Mouse (Mus musculus) kidney, embryonic 14.5 days (tissue): ENCODE results near the gene Atg5. TPM values are rescaled to one million over a fixed set of nuclear protein-coding genes. Genes with fewer than 3 reads are reported as not detected.

Experiments used
- ATAC-seq: fragments of 200-750 bp; cut with Nextera tagmentation; 2 replicates; pipeline ENCODE4 v1.8.0; 2017; ENCODE audit warnings: moderate number of reproducible peaks, mild to moderate bottlenecking, moderate TSS enrichment, moderate library complexity; ENCODE audit not compliant: low FRiP score, low TSS enrichment
- H3K27ac ChIP-seq: fragments of 300-500 bp; sonication (generic); 2 replicates; pipeline ENCODE4 v1.5.1; 2014; ENCODE audit warnings: low read depth, mild to moderate bottlenecking, low read length, moderate library complexity, mixed read lengths
- H3K27me3 ChIP-seq: fragments of 300-500 bp; sonication (generic); 2 replicates; pipeline ENCODE4 v1.6.1; 2014; ENCODE audit warnings: mild to moderate bottlenecking, low read length; ENCODE audit not compliant: control insufficient read depth, insufficient read depth
- H3K36me3 ChIP-seq: fragments of 300-500 bp; sonication (generic); 2 replicates; pipeline ENCODE4 v1.6.1; 2014; ENCODE audit warnings: low read length, mixed read lengths; ENCODE audit not compliant: control insufficient read depth, insufficient read depth
- H3K4me1 ChIP-seq: fragments of 300-500 bp; sonication (generic); 2 replicates; pipeline ENCODE4 v1.6.1; 2014; ENCODE audit warnings: low read length, mixed read lengths; ENCODE audit not compliant: control insufficient read depth, insufficient read depth
- H3K4me2 ChIP-seq: fragments of 300-500 bp; sonication (generic); replicated peaks from 2 replicates; pipeline ENCODE4 v1.6.1; 2014; ENCODE audit warnings: low read depth, mild to moderate bottlenecking, low read length
- H3K4me3 ChIP-seq: fragments of 300-500 bp; sonication (generic); 2 replicates; pipeline ENCODE4 v1.5.1; 2014; ENCODE audit warnings: mild to moderate bottlenecking, low read length
- H3K9ac ChIP-seq: fragments of 300-500 bp; sonication (generic); 2 replicates; pipeline ENCODE4 v1.6.1; 2014; ENCODE audit warnings: low read depth, mild to moderate bottlenecking, low read length, moderate library complexity
- H3K9me3 ChIP-seq: fragments of 300-500 bp; sonication (generic); 2 replicates; pipeline ENCODE4 v1.6.1; 2016; ENCODE audit warnings: low read length; ENCODE audit not compliant: control insufficient read depth
- WGBS: fragments of 180-500 bp; shearing (Covaris S2); extraction: QIAGEN DNeasy Blood & Tissue Kit; methylation state at CpG from one replicate; pipeline ENCODE4 v1.1.7; 2014; 5-methylcytosine and 5-hydroxymethylcytosine counted together
- polyA plus RNA-seq: library from polyadenylated mRNA; unstranded; fragments of >200 nt; fragmentation: Nextera tagmentation; extraction: Ambion mirVana; gene quantifications from 2 replicates; pipeline ENCODE4 v1.2.1, GENCODE M21; 2014

Gene Atg5
- polyA plus RNA-seq, 1 experiment from 2014 or later, result 50.2 TPM

DNA sequence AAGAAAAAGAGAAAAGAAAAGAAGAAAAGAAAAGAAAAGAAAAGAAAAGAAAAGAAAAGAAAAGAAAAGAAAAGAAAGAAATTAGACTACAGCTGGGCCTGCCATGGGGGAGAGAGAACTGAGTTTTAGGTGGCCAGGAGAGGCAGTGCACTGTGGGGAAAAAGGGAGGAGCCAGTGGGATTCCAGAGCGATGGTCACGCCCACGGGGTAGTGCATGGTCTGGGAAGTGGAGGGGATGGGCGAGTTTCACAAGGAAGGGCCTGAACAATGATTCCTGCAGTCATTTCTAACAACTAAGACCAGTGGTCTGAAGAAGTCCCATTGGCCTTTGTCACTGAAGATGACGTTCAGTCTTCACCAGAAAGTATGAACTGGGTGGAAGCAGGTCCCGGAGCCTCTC lies 102.5 kb downstream of the Atg5 start:
- H3K9me3 ChIP-seq, result no peaks in the 10 kb centered on the region
- H3K27me3 ChIP-seq, result no peaks in the 10 kb centered on the region
- H3K4me1 ChIP-seq, result no peaks in the 10 kb centered on the region
- no peaks in the 10 kb centered on the region for H3K36me3 ChIP-seq
- WGBS, result 66% methylated on average over 6 of the region's 6 CpGs
- H3K9ac ChIP-seq, result no peak overlapping the region
- no peak overlapping the region for H3K4me2 ChIP-seq
- H3K27ac ChIP-seq, result no peak overlapping the region
- no peak for ATAC-seq
- no peak overlapping the region for H3K4me3 ChIP-seq

DNA sequence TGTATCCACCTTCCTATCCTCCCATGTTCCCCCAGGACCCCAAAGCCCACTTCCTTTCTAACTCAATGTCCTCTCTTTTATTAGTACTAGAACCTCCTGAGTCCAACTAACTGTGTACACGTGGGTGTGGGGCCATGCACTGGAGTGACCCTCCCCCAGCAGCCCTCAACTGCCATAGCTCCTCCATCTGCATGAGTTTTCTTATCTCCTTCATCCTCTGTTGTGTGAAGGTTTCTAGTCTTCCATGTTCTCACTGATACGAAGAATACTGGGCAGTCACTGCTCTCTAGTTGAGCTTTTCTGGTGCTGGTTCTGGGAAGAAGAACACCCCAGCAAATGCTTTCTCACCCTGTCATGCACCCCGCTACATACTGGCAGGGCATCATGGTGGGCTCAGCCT lies 104.1 kb downstream of the Atg5 start:
- no peaks in the 10 kb centered on the region for H3K4me1 ChIP-seq
- no peaks in the 10 kb centered on the region for H3K27me3 ChIP-seq
- no peaks in the 10 kb centered on the region for H3K36me3 ChIP-seq
- no peak overlapping the region for H3K4me2 ChIP-seq
- H3K4me3 ChIP-seq, result no peak overlapping the region
- H3K9me3 ChIP-seq, result no peaks in the 10 kb centered on the region
- no peak for ATAC-seq
- no peak overlapping the region for H3K9ac ChIP-seq
- 83% methylated on average over 3 of the region's 3 CpGs for WGBS
- H3K27ac ChIP-seq, result no peak overlapping the region

DNA sequence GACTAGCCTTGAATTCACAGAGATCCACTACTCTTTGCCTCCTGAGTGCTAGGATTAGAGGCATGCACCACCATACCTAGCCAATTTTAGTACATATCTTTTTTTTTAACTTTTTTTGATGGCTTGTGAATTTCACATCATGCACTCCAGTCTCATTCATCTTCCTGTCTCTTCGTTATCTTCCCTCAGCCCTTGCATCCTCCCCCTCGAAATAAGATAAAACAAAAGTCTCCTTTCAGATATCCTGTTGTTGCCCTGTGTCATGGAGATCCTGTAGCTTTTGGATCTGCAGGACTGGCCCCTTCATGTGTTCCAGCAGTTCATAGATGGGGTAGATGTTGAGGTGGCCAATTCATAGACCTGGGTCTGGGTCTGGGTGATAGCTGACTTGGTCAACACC lies 106.5 kb downstream of the Atg5 start:
- Histone ChIP-seq H3K27ac (no peak overlapping the region), H3K27me3 (no peaks in the 10 kb centered on the region), H3K4me1 (no peaks in the 10 kb centered on the region), H3K4me3 (no peak overlapping the region), H3K9ac (no peak overlapping the region), H3K36me3 (no peaks in the 10 kb centered on the region), H3K4me2 (no peak overlapping the region), H3K9me3 (no peaks in the 10 kb centered on the region)
- no peak for ATAC-seq
- 77% methylated on average over 2 of the region's 2 CpGs for whole genome bisulfite sequencing

DNA sequence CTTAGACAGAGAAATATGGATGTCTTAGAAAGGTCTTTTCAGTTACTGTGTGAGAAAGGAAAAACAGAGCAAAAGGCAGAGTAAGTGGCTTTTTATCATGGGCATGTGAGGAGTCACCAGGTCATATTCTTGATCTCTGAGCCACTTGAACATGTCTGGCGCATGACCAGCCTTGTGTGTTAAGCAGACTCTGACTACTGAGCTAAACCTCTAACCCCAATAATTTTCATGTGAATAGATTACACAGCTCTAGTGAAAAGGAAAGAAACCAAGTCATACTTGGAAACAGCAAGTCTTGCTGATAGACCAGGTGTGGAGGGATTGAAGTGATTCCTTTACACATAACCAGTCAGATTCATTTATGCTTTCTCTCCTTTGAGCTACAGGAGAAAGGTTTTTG lies 107.3 kb downstream of the Atg5 start:
- WGBS, result 90% methylated on average over 1 of the region's 1 CpGs
- Histone ChIP-seq H3K27me3 (no peaks in the 10 kb centered on the region), H3K4me1 (no peaks in the 10 kb centered on the region), H3K36me3 (no peaks in the 10 kb centered on the region), H3K9me3 (no peaks in the 10 kb centered on the region), H3K9ac (no peak overlapping the region), H3K27ac (no peak overlapping the region), H3K4me2 (no peak overlapping the region), H3K4me3 (no peak overlapping the region)
- ATAC-seq, result no peak

DNA sequence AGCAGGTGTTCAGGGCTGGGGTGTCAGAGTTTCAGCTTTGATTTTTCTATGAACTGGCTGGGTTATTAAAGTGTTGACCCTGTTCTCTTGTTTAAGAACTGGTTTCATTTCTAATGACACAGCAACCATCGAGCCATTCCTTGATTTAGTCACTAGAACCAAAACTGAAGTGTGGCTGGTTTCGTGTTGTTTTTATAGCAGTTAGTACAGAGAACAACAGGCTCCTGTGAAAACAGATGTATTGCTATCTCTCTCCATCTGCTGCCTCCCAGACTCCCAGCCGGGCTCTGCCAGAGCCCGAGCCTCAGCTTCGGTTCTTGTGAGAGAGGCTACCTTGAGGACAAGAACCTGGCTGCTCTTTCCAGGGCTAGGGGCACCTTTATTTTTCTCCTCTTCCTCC lies 109.7 kb downstream of the Atg5 start:
- Histone ChIP-seq H3K9me3 (no peaks in the 10 kb centered on the region), H3K27ac (no peak overlapping the region), H3K4me3 (no peak overlapping the region), H3K4me1 (no peaks in the 10 kb centered on the region), H3K36me3 (no peaks in the 10 kb centered on the region), H3K4me2 (no peak overlapping the region), H3K9ac (no peak overlapping the region), H3K27me3 (no peaks in the 10 kb centered on the region)
- whole genome bisulfite sequencing, result 59% methylated on average over 5 of the region's 5 CpGs
- ATAC-seq, result no peak

DNA sequence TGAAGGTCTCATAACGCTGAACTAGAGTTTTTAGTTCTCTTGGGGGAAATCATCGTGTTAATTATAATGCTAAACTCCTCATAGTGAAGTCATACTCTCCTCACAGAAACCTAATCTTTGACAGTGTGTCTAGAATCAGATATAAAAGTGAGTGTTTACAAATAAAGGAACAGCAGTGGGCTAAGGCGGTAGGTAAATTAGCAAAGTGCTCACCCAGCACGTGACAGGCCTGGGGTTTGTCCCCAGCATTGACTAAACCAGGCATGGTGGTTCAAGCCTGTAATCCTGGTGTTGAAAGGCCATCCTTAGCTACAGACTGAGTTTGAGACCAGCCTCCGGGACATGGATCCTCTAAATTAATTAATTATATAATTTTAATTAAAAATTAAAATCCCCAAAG lies 110.2 kb downstream of the Atg5 start:
- H3K4me3 ChIP-seq, result no peak overlapping the region
- no peaks in the 10 kb centered on the region for H3K4me1 ChIP-seq
- no peaks in the 10 kb centered on the region for H3K36me3 ChIP-seq
- no peak overlapping the region for H3K27ac ChIP-seq
- WGBS, result 91% methylated on average over 5 of the region's 5 CpGs
- H3K27me3 ChIP-seq, result no peaks in the 10 kb centered on the region
- H3K4me2 ChIP-seq, result no peak overlapping the region
- no peak for ATAC-seq
- no peaks in the 10 kb centered on the region for H3K9me3 ChIP-seq
- no peak overlapping the region for H3K9ac ChIP-seq

DNA sequence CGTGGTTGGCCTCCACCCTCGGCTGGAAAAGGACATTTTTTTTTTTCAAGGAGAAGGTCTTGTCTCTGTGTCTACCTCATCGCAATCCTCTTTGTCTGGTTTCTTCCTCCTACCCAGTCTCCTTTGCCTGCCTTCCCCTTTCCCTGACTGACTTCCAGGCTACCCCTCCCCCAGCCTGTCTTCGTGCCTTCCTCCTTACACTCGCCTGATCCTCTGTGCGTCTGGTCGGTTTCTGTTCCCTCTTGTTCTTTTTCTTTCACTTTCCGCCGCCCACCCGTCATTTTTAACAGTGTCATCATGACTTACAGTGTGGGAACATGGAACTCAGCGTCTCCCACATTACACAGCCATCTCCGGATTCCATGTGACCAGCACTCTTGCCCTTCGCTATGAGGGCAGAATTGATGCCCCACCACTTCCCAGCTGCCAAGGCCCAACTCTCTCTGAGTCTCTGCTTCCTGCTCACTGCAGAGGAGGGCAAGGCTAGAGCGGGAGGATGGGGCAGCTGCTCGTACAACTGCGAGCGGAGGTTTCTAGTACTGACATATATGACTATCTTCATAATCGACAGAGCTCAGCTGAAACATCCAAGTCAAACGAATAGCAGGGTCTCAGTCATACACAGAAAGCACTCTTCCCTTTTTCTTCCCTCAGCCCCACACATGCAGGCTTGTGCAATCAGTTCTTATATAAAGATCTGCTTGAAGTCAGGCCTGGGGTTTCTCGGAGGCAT lies 112.5 kb downstream of the Atg5 start:
- WGBS, result 49% methylated on average over 20 of the region's 20 CpGs
- Histone ChIP-seq H3K9me3 (no peaks in the 10 kb centered on the region), H3K4me3 (no peak overlapping the region), H3K4me1 (no peaks in the 10 kb centered on the region), H3K36me3 (no peaks in the 10 kb centered on the region), H3K4me2 (0 out of 2 replicates have a peak overlapping the region, but pooled peaks have one; percentile 9), H3K27me3 (no peaks in the 10 kb centered on the region), H3K9ac (no peak overlapping the region), H3K27ac (no peak overlapping the region)
- ATAC-seq, result peak; percentile 41; the same call in 1 of the 2 replicates

DNA sequence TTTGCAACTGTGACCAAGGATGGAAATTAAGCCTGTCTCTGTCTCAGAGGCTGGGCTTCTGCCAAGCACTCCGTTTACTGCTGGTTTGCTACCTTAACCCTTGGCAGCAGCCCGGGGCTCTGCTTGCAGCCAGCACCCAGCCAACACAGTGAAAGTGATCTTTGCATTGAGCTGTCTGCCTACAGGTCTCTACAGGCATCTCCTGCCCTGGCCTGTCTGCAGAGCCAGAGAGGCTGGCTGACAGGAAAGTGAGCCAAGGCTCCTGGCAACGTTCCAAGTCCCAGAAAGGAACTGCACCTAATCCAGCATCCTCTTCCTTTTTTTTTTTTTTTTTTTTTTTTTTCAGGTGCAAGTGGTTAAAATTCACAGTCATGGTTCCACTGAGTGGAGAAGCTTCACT lies 113.2 kb downstream of the Atg5 start:
- Histone ChIP-seq H3K36me3 (no peaks in the 10 kb centered on the region), H3K27ac (no peak overlapping the region), H3K27me3 (no peaks in the 10 kb centered on the region), H3K4me3 (no peak overlapping the region), H3K9ac (no peak overlapping the region), H3K4me2 (no peak overlapping the region), H3K4me1 (no peaks in the 10 kb centered on the region), H3K9me3 (no peaks in the 10 kb centered on the region)
- 25% methylated on average over 3 of the region's 3 CpGs for WGBS
- peak; percentile 47; the same call in 1 of the 2 replicates for ATAC-seq

DNA sequence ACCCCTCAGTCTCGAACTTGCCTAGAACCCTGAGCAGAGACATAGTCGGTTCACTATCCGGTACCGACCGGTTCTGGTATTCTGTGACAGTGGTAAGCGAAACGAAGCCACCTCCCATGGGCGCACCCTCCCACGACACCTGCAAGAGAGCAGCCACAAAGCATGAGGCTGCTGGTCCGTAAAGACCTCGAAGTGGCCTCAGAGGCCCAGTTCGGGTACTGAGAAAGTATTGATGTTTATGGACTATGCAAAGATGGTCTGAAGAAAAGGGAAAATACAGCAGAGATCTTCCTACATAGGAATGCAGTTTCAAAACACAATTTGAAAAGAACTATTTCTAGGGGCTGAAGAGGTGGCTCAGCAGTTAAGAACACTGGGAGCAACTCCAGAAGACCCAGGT lies 113.8 kb downstream of the Atg5 start:
- Histone ChIP-seq H3K4me2 (no peak overlapping the region), H3K9ac (no peak overlapping the region), H3K4me1 (no peaks in the 10 kb centered on the region), H3K36me3 (no peaks in the 10 kb centered on the region), H3K27me3 (no peaks in the 10 kb centered on the region), H3K4me3 (no peak overlapping the region), H3K9me3 (no peaks in the 10 kb centered on the region), H3K27ac (no peak overlapping the region)
- 86% methylated on average over 12 of the region's 12 CpGs for WGBS
- no peak for ATAC-seq
